Mouse (Mus musculus): Measurements from ENCODE around the gene Myh9. TPM values are rescaled to one million over a fixed set of nuclear protein-coding genes. Genes with fewer than 3 reads are reported as not detected.
"Not testable (repeated sequence)": the region's sequence is repeated elsewhere in the genome, so short reads cannot be mapped to it uniquely, and the experiment has no call there.

Gene Myh9
- polyA plus RNA-seq, 1 experiment: 36.0 TPM

DNA sequence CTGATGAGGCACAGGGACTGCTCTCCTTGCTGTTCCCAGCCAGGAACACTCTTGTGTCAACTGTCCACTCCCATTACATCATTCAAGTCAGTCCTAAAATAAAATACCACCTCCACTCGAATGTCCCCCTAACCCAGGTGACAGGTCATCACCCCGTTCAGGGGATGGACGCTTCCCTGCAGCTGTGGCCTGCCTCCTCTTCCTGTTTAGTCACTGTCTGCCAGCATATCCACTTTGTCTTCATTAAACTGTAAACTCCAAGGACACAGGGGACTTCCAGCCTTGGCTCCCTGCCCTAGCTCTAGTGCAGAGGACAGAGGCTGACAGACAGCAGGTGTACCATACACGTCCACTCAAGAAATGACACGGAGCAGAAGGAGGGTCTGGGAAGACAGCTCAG is 14.6 kb upstream of the Myh9 start:
- 0 out of 2 replicates have a peak, but pooled peaks cover 6% of the 10 kb centered on the region for H3K4me1 ChIP-seq (ENCODE audit: control insufficient read depth, insufficient read depth, insufficient read length, low read length)
- H3K27ac ChIP-seq (replicated peaks; ENCODE audit: low read depth, low read length): peak overlapping the region; percentile 82
- H3K4me3 ChIP-seq (ENCODE audit: insufficient read depth, low read depth, low read length): 0 out of 2 replicates have a peak overlapping the region, but pooled peaks have one; percentile 6

DNA sequence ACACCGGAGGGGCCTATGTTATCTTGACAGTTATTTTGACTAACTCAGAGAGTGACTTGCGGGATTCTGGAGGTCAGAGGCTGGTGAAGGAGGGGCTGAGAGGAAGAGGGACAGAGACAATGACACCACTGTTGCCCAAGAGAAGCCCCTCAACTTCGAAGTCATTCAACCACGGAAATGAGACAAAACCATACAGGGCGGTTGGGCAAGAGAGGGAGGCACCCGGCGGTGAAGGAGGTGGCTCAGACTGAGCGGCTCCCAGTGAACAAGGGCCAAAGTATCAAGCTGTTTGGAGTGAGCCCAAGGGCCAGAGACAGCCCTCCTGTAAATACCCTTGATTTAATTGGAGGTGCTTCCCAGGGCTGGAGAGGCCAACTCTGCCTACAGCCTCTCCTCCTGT is 13.3 kb upstream of the Myh9 start:
- H3K27ac ChIP-seq (replicated peaks; ENCODE audit: low read depth, low read length): peak overlapping the region; percentile 82; the same call in 1 of the 2 replicates
- H3K4me3 ChIP-seq (ENCODE audit: insufficient read depth, low read depth, low read length): no peak overlapping the region
- H3K4me1 ChIP-seq (ENCODE audit: control insufficient read depth, insufficient read depth, insufficient read length, low read length): 0 out of 2 replicates have a peak, but pooled peaks cover 6% of the 10 kb centered on the region

DNA sequence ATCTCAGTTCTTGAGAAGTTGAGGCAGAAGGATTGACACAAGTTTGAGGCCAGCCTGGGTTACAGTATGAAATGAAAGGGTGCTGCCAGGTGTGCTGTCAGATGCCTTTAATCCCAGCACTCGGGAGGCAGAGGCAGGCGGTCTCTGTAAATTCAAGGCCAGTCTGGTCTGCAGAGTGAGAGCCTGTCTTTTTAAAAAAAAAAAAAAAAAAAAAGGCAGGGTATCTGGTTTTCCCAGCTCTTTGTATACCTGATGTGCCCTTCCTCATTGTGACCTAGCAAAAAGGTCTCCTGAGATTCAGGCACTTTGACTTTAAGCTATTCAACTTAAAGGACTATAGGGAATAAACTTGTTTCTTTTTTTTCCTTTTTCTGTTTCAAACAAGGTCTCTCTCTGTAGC is 10.0 kb upstream of the Myh9 start:
- H3K4me3 ChIP-seq (ENCODE audit: insufficient read depth, low read depth, low read length): no peak overlapping the region
- no peak overlapping the region for H3K27ac ChIP-seq (replicated peaks; ENCODE audit: low read depth, low read length)
- peaks cover 5% of the 10 kb centered on the region; the same call in 1 of the 2 replicates for H3K4me1 ChIP-seq (ENCODE audit: control insufficient read depth, insufficient read depth, insufficient read length, low read length)

DNA sequence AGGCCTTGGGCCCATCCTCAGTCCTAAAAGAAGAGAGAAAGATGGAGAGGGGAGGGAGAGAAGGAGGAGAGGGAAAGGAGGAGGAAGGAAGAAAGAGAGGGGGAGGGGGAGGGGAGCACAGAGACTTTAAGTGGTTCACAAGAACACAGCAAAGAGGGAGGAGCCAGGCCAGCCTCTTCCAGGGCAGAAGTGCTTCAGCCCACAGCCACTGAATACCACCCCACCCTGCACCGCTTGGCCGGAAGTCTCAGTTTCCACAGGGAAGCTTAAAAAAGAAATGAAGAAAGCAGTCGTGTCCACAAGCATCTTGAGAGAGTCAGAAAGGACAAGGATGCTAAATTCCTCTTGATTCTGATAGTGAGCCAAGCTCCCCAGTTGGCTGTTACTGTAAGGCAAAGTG is 9.2 kb upstream of the Myh9 start:
- Histone ChIP-seq H3K4me3 (ENCODE audit: insufficient read depth, low read depth, low read length) (no peak overlapping the region), H3K4me1 (ENCODE audit: control insufficient read depth, insufficient read depth, insufficient read length, low read length) (peaks cover 5% of the 10 kb centered on the region; the same call in 1 of the 2 replicates), H3K27ac (replicated peaks; ENCODE audit: low read depth, low read length) (peak overlapping the region; percentile 43)

DNA sequence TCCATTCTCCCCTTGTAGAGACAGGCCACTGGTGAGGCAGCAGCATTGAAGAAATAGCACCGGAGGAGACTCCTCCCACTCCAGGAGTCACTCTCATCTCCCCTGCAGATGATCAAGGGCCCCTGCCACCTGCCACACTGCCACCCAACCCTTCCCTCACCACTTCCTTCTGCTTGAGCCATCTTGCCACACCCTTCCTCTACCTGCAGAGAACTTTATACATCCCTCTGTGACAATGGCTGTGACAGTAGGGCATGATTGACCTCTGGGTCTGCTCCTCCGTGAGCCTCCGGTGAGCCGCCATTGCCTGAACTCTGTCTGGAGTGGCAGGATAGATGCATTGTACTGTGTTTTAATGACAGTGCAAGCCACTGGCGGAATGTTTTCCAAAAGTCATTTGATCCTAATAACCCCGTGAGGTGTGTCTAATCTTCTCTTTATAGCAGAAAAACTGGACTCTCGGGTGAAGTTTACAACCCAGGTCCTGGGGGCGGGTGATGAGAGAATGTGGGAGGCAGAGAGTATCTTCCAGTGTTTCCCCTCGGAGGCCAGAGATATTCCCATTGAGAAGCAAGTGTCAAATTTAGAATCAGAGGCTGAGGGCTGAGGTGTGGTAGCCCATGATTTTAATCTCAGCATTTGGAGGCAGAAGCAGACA is 7.7 kb upstream of the Myh9 start:
- H3K4me3 ChIP-seq (ENCODE audit: insufficient read depth, low read depth, low read length): no peak overlapping the region
- no peak overlapping the region for H3K27ac ChIP-seq (replicated peaks; ENCODE audit: low read depth, low read length)
- peaks cover 5% of the 10 kb centered on the region; the same call in 1 of the 2 replicates for H3K4me1 ChIP-seq (ENCODE audit: control insufficient read depth, insufficient read depth, insufficient read length, low read length)

DNA sequence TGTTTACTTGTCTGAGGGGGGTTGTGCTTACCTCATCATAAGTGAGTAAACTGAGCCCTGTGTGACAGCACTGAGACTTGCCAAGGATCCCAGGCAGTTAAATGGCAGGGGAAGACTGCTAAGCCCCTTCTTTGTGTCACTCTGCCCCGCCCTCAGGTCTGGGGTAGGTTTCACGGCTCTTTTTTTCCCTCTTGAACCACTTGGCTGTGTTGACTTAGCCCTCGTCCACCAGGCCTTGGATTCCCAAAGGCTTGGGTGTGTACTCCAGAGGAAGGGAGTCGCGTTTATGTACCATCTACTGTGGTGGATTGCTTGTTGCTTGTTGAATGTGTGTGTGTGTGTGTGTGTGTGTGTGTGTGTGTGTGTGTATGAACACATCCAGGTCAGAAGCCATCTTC is 7.1 kb upstream of the Myh9 start:
- Histone ChIP-seq H3K27ac (replicated peaks; ENCODE audit: low read depth, low read length) (no peak overlapping the region), H3K4me3 (ENCODE audit: insufficient read depth, low read depth, low read length) (no peak overlapping the region), H3K4me1 (ENCODE audit: control insufficient read depth, insufficient read depth, insufficient read length, low read length) (peaks cover 5% of the 10 kb centered on the region; the same call in 1 of the 2 replicates)

DNA sequence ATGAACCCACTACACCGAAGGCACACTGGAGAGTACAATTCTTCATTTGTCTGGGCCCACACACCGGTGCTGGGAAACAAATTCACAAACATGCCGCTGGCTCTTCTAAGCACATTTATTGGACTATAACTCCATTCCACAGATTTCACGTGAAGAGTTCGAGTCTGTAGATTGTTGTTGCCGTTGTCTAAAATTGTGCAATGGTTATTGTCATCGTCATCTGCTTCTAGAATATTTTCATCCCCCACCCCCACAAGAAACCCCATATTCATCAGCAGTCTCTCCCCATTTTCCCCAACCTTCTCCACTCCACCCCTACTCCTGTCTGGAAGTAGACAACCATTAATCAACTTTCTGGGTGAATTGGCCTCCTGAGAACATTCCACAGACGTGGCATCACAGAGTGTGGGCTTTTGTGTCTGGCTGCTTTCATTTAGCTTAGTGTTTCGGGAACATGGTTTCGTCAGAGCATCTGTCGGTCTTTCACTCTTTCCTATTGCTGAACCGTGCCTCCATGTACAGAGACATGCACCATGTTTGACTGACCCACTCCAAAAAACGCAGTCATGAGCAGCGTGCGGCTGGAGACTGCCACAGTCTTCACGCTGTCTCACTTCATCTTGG is 6.6 kb upstream of the Myh9 start:
- Histone ChIP-seq H3K4me1 (ENCODE audit: control insufficient read depth, insufficient read depth, insufficient read length, low read length) (peaks cover 5% of the 10 kb centered on the region; the same call in 1 of the 2 replicates), H3K4me3 (ENCODE audit: insufficient read depth, low read depth, low read length) (no peak overlapping the region), H3K27ac (replicated peaks; ENCODE audit: low read depth, low read length) (no peak overlapping the region)

DNA sequence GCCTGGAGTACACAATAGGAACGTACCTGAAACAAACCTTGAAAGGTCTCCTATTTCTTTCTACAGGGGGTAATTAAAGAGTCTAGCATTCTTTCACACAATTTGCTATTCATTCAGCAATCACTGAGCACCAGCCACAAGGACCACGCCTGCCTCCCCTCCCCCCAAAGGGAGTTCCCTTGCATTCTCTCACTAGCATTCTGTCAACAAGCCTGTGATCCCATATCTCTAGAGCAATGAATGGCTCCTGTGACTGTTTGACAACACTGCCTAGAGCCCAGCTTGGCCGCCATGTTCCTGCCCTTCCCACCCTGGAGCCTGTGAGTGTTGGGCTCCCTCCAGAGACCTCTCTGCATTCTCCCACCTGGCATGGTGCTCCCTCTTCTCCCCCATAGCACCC is 5.9 kb upstream of the Myh9 start:
- no peak overlapping the region for H3K4me3 ChIP-seq (ENCODE audit: insufficient read depth, low read depth, low read length)
- no peak overlapping the region for H3K27ac ChIP-seq (replicated peaks; ENCODE audit: low read depth, low read length)
- peaks cover 5% of the 10 kb centered on the region; the same call in 1 of the 2 replicates for H3K4me1 ChIP-seq (ENCODE audit: control insufficient read depth, insufficient read depth, insufficient read length, low read length)

DNA sequence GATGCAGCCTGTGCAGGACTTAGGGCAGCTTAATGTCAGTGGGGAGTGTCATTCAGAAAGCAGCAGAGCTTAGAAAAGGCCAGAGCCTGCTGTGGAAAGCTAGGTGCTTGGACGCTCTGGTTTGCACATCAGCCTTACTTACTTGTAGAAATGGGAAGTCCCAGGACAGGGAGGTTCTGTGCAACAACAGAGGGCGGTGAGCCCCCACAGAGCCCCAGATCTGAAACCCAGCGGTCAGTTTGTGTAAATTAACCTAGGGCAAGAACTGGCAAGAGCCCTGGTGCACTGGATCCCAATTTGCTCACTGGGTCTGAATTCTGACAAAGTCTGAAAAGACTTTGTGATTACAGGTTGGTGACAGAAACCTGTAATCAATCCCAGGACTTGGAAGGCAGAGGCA is 5.1 kb upstream of the Myh9 start:
- Histone ChIP-seq H3K4me1 (ENCODE audit: control insufficient read depth, insufficient read depth, insufficient read length, low read length) (peaks cover 5% of the 10 kb centered on the region; the same call in 1 of the 2 replicates), H3K27ac (replicated peaks; ENCODE audit: low read depth, low read length) (no peak overlapping the region), H3K4me3 (ENCODE audit: insufficient read depth, low read depth, low read length) (no peak overlapping the region)

DNA sequence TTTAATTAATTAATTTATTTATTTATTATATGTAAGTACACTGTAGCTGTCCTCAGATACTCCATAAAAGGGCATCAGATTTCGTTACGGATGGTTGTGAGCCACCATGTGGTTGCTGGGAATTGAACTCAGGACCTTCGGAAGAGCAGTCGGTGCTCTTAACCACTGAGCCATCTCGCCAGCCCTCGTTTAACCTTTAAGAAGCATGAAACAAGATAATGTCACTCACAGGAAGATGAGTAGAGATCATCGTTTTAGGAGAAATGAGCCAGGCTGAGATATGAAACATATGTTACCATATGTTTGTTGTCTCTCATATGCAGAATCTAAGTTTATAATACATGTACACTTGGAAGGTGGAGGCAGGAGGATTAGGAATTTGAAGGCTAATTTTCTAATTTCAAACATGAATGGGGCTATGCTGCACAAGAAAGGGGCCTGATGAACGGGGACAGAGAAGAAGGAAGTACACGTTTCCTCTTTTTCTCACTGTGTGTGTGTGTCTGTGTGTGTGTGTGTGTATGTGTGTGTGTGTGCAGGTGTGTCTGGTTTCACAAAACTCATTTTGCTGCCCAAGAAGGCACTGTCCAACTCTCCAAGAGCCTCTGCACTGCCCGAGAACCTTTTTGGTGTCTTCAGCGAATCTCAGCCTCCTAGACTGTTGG is 4.1 kb upstream of the Myh9 start:
- not testable (repeated sequence) for H3K4me1 ChIP-seq (ENCODE audit: control insufficient read depth, insufficient read depth, insufficient read length, low read length); H3K27ac ChIP-seq (replicated peaks; ENCODE audit: low read depth, low read length); H3K4me3 ChIP-seq (ENCODE audit: insufficient read depth, low read depth, low read length)

DNA sequence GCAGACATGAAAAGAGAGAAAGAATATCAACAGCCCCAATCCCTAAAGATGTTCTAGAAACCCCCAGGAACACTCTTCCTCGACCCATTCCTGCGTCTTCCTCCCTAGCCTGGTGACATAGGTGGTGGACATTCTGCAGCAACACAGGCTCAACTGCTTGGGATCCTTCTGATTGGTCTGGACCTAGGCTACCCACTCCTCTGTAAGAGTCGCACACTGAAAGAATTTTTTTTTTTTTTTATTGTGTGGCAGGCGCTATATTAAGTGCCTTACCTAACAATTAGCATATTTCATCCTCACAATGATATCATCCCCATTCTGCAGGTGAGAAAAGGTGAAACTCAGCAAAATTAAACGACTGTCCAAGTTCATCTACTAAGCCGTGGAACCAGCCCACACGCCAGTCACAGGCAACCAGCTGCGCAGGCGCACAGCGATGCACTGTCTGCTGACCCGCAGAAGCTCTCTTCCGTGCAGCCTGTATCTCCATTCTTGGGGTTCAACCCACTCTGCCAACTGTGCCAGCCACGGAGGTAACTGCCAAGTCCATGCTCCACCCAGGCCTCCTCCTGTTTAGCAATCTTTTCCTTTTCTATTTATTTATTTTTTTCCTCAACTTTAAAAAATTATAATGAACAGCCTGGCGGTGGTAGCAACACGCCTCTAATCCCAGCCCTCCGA is 3.1 kb upstream of the Myh9 start:
- Histone ChIP-seq H3K27ac (replicated peaks; ENCODE audit: low read depth, low read length) (no peak overlapping the region), H3K4me3 (ENCODE audit: insufficient read depth, low read depth, low read length) (no peak overlapping the region), H3K4me1 (ENCODE audit: control insufficient read depth, insufficient read depth, insufficient read length, low read length) (peaks cover 5% of the 10 kb centered on the region; the same call in 1 of the 2 replicates)

DNA sequence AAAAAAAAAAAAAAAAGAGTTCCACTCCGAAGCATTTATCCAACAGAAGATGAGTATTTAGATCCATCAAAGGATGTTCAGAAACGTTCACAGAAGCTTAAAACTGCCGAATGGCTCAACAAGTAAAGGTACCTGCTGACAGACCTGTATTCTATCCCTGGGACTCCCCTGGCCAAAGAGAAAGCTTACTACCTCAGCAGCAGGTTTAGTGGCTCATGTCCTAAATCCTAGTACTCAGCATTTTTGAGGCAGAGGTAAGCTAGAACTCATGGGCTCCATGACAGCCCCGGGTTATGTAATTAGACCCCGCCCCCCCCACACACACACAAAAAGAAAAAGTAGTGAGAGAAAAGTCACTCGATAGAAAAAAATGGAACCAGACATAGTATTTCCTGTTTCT is 2.1 kb upstream of the Myh9 start:
- Histone ChIP-seq H3K4me3 (ENCODE audit: insufficient read depth, low read depth, low read length) (no peak overlapping the region), H3K4me1 (ENCODE audit: control insufficient read depth, insufficient read depth, insufficient read length, low read length) (peaks cover 5% of the 10 kb centered on the region), H3K27ac (replicated peaks; ENCODE audit: low read depth, low read length) (no peak overlapping the region)

DNA sequence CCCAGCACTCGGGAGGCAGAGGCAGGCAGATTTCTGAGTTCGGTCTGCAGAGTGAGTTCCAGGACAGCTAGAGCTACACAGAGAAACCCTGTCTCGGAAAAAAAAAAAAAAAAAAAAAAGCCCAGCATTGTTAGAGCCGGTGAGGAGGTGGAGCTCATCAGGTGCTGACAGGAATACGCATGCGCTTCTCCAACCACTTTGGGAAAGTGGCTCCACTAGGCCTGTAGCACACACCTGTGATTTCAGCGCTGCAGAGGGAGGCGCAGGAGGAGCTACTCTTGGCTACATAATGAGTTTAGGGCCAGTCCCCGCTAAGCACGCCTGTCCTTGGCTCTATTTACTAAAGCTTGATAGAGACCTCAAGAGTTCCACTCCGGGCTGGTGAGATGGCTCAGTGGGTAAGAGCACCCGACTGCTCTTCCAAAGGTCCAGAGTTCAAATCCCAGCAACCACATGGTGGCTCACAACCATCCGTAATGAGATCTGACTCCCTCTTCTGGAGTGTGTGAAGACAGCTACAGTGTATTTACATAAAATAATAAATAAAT is 1.6 kb upstream of the Myh9 start:
- not testable (repeated sequence) for H3K4me1 ChIP-seq (ENCODE audit: control insufficient read depth, insufficient read depth, insufficient read length, low read length); H3K4me3 ChIP-seq (ENCODE audit: insufficient read depth, low read depth, low read length); H3K27ac ChIP-seq (replicated peaks; ENCODE audit: low read depth, low read length)

DNA sequence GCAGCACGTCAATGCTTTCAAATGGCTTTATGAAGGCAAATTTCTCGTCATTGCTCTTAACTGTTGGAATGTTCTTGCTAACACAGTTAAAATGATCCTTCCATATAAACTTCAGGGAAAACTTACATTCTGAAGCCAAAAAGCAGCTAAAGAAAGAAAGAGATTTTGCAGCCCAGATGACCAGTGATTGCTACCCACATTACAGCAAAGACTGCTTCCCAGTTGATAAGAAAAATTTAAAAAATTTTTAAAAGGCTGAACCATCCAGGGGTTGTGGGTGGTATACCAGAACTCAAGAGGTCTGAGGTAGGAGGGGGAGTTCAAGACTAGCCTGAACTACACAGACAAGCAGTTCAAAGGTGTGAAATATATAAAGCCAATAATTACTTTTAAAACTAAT is 1.1 kb upstream of the Myh9 start:
- peak overlapping the region; percentile 82 for H3K27ac ChIP-seq (replicated peaks; ENCODE audit: low read depth, low read length)
- H3K4me3 ChIP-seq (ENCODE audit: insufficient read depth, low read depth, low read length): peak overlapping the region; percentile 58; the same call in 1 of the 2 replicates
- H3K4me1 ChIP-seq (ENCODE audit: control insufficient read depth, insufficient read depth, insufficient read length, low read length): peaks cover 10% of the 10 kb centered on the region
